Mouse (Mus musculus): ENCODE results near the gene Lpp. TPM values are rescaled to one million over a fixed set of nuclear protein-coding genes. Genes with fewer than 3 reads are reported as not detected.

The Lpp gene
- polyA plus RNA-seq, 1 experiment from 2014 or later = 63.0 TPM

GRCm38 (mm10) chr16:24792836-24793235 lies 399.5 kb downstream of the Lpp start:
- Histone ChIP-seq H3K27ac (no peak overlapping the region), H3K9me3 (no peaks in the 10 kb centered on the region), H3K9ac (no peak overlapping the region), H3K4me3 (replicated peaks) (no peak overlapping the region), H3K36me3 (no peaks in the 10 kb centered on the region), H3K4me1 (replicated peaks) (no peaks in the 10 kb centered on the region), H3K27me3 (replicated peaks) (no peaks in the 10 kb centered on the region), H3K4me2 (replicated peaks) (no peak overlapping the region)
- WGBS = 89% methylated on average over 4 of the region's 4 CpGs
- no peak for ATAC-seq

- WGBS = 66% methylated on average over 2 of the region's 2 CpGs
- no peak for ATAC-seq
- no peaks in the 10 kb centered on the region for H3K9me3 ChIP-seq
- no peaks in the 10 kb centered on the region for H3K4me1 ChIP-seq (replicated peaks)
- no peaks in the 10 kb centered on the region for H3K36me3 ChIP-seq
- no peak overlapping the region for H3K9ac ChIP-seq
- H3K27ac ChIP-seq = no peak overlapping the region
- H3K4me3 ChIP-seq (replicated peaks) = no peak overlapping the region
- H3K4me2 ChIP-seq (replicated peaks) = no peak overlapping the region
- H3K27me3 ChIP-seq (replicated peaks) = no peaks in the 10 kb centered on the region
Observed at GRCm38 (mm10) chr16:24794665-24795064, 401.4 kb downstream of the Lpp start.

GRCm38 (mm10) chr16:24801355-24801754 lies 408.0 kb downstream of the Lpp start:
- 71% methylated on average over 4 of the region's 4 CpGs for WGBS
- Histone ChIP-seq H3K4me3 (replicated peaks) (no peak overlapping the region), H3K36me3 (no peaks in the 10 kb centered on the region), H3K9me3 (no peaks in the 10 kb centered on the region), H3K4me1 (replicated peaks) (no peaks in the 10 kb centered on the region), H3K27ac (no peak overlapping the region), H3K4me2 (replicated peaks) (no peak overlapping the region), H3K9ac (no peak overlapping the region), H3K27me3 (replicated peaks) (no peaks in the 10 kb centered on the region)
- peak; percentile 53; the same call in 1 of the 2 replicates for ATAC-seq

- Histone ChIP-seq H3K9me3 (no peaks in the 10 kb centered on the region), H3K9ac (no peak overlapping the region), H3K4me2 (replicated peaks) (no peak overlapping the region), H3K4me3 (replicated peaks) (no peak overlapping the region), H3K27ac (no peak overlapping the region), H3K27me3 (replicated peaks) (no peaks in the 10 kb centered on the region), H3K4me1 (replicated peaks) (no peaks in the 10 kb centered on the region), H3K36me3 (no peaks in the 10 kb centered on the region)
- 88% methylated on average over 1 of the region's 1 CpGs for WGBS
- no peak for ATAC-seq
Observed at GRCm38 (mm10) chr16:24801780-24802179, 408.5 kb downstream of the Lpp start.

GRCm38 (mm10) chr16:24806093-24806492 lies 412.8 kb downstream of the Lpp start:
- H3K36me3 ChIP-seq = no peaks in the 10 kb centered on the region
- H3K9me3 ChIP-seq = no peaks in the 10 kb centered on the region
- no peak overlapping the region for H3K4me3 ChIP-seq (replicated peaks)
- H3K4me1 ChIP-seq (replicated peaks) = no peaks in the 10 kb centered on the region
- 83% methylated on average over 1 of the region's 1 CpGs for WGBS
- no peak for ATAC-seq
- no peak overlapping the region for H3K9ac ChIP-seq
- no peak overlapping the region for H3K4me2 ChIP-seq (replicated peaks)
- H3K27ac ChIP-seq = no peak overlapping the region
- H3K27me3 ChIP-seq (replicated peaks) = no peaks in the 10 kb centered on the region

GRCm38 (mm10) chr16:24807565-24807964 lies 414.3 kb downstream of the Lpp start:
- H3K4me2 ChIP-seq (replicated peaks) = no peak overlapping the region

GRCm38 (mm10) chr16:24809811-24810210 lies 416.5 kb downstream of the Lpp start:
- Histone ChIP-seq H3K4me3 (replicated peaks) (no peak overlapping the region), H3K27ac (no peak overlapping the region), H3K4me1 (replicated peaks) (no peaks in the 10 kb centered on the region), H3K27me3 (replicated peaks) (no peaks in the 10 kb centered on the region), H3K36me3 (no peaks in the 10 kb centered on the region), H3K9ac (no peak overlapping the region), H3K4me2 (replicated peaks) (no peak overlapping the region), H3K9me3 (no peaks in the 10 kb centered on the region)
- no peak for ATAC-seq
- WGBS = 84% methylated on average over 6 of the region's 6 CpGs

More at GRCm38 (mm10) chr16:24807565-24807964, 414.3 kb downstream of the Lpp start:
- Histone ChIP-seq H3K9ac (no peak overlapping the region), H3K27ac (no peak overlapping the region), H3K4me3 (replicated peaks) (no peak overlapping the region), H3K4me1 (replicated peaks) (no peaks in the 10 kb centered on the region), H3K27me3 (replicated peaks) (no peaks in the 10 kb centered on the region), H3K9me3 (no peaks in the 10 kb centered on the region), H3K36me3 (no peaks in the 10 kb centered on the region)
- 68% methylated on average over 4 of the region's 4 CpGs for WGBS
- no peak for ATAC-seq

- Histone ChIP-seq H3K9me3 (no peaks in the 10 kb centered on the region), H3K36me3 (no peaks in the 10 kb centered on the region), H3K27ac (no peak overlapping the region), H3K9ac (no peak overlapping the region), H3K4me3 (replicated peaks) (no peak overlapping the region), H3K27me3 (replicated peaks) (no peaks in the 10 kb centered on the region), H3K4me1 (replicated peaks) (no peaks in the 10 kb centered on the region), H3K4me2 (replicated peaks) (no peak overlapping the region)
- 82% methylated on average over 3 of the region's 3 CpGs for WGBS
- no peak for ATAC-seq
Observed at GRCm38 (mm10) chr16:24816621-24817020, 423.3 kb downstream of the Lpp start.

GRCm38 (mm10) chr16:24817381-24817780 lies 424.1 kb downstream of the Lpp start:
- H3K4me3 ChIP-seq (replicated peaks) = no peak overlapping the region
- no peaks in the 10 kb centered on the region for H3K36me3 ChIP-seq
- H3K4me2 ChIP-seq (replicated peaks) = no peak overlapping the region
- no peak overlapping the region for H3K9ac ChIP-seq
- no peaks in the 10 kb centered on the region for H3K27me3 ChIP-seq (replicated peaks)
- H3K27ac ChIP-seq = no peak overlapping the region
- no peaks in the 10 kb centered on the region for H3K4me1 ChIP-seq (replicated peaks)
- 97% methylated on average over 3 of the region's 3 CpGs for WGBS
- no peak for ATAC-seq
- H3K9me3 ChIP-seq = no peaks in the 10 kb centered on the region

- no peaks in the 10 kb centered on the region for H3K9me3 ChIP-seq
- no peak overlapping the region for H3K4me2 ChIP-seq (replicated peaks)
- no peaks in the 10 kb centered on the region for H3K36me3 ChIP-seq
- 74% methylated on average over 4 of the region's 4 CpGs for WGBS
- ATAC-seq = no peak
- H3K4me1 ChIP-seq (replicated peaks) = no peaks in the 10 kb centered on the region
- no peaks in the 10 kb centered on the region for H3K27me3 ChIP-seq (replicated peaks)
- H3K9ac ChIP-seq = no peak overlapping the region
- no peak overlapping the region for H3K4me3 ChIP-seq (replicated peaks)
- no peak overlapping the region for H3K27ac ChIP-seq
Observed at GRCm38 (mm10) chr16:24819127-24819526, 425.8 kb downstream of the Lpp start.

GRCm38 (mm10) chr16:24822182-24822875 lies 429.0 kb downstream of the Lpp start:
- no peak overlapping the region for H3K27ac ChIP-seq
- no peaks in the 10 kb centered on the region for H3K9me3 ChIP-seq
- no peaks in the 10 kb centered on the region for H3K4me1 ChIP-seq (replicated peaks)
- no peak overlapping the region for H3K4me3 ChIP-seq (replicated peaks)
- ATAC-seq = no peak
- 87% methylated on average over 5 of the region's 5 CpGs for WGBS
- H3K9ac ChIP-seq = no peak overlapping the region
- no peak overlapping the region for H3K4me2 ChIP-seq (replicated peaks)
- H3K27me3 ChIP-seq (replicated peaks) = no peaks in the 10 kb centered on the region
- H3K36me3 ChIP-seq = no peaks in the 10 kb centered on the region

GRCm38 (mm10) chr16:24822918-24823317 lies 429.6 kb downstream of the Lpp start:
- no peaks in the 10 kb centered on the region for H3K36me3 ChIP-seq
- H3K27ac ChIP-seq = no peak overlapping the region
- H3K4me2 ChIP-seq (replicated peaks) = no peak overlapping the region
- no peak for ATAC-seq
- no peaks in the 10 kb centered on the region for H3K27me3 ChIP-seq (replicated peaks)
- 97% methylated on average over 1 of the region's 1 CpGs for WGBS
- no peaks in the 10 kb centered on the region for H3K4me1 ChIP-seq (replicated peaks)
- H3K9me3 ChIP-seq = no peaks in the 10 kb centered on the region
- no peak overlapping the region for H3K4me3 ChIP-seq (replicated peaks)
- H3K9ac ChIP-seq = no peak overlapping the region

GRCm38 (mm10) chr16:24826390-24826789 lies 433.1 kb downstream of the Lpp start:
- Histone ChIP-seq H3K9ac (no peak overlapping the region), H3K27ac (no peak overlapping the region), H3K4me3 (replicated peaks) (no peak overlapping the region), H3K4me2 (replicated peaks) (no peak overlapping the region), H3K9me3 (no peaks in the 10 kb centered on the region), H3K36me3 (no peaks in the 10 kb centered on the region), H3K4me1 (replicated peaks) (no peaks in the 10 kb centered on the region), H3K27me3 (replicated peaks) (no peaks in the 10 kb centered on the region)
- no peak for ATAC-seq
- 86% methylated on average over 4 of the region's 4 CpGs for WGBS
